Mouse (Mus musculus): ENCODE results near the gene Arcn1. TPM values are rescaled to one million over a fixed set of nuclear protein-coding genes. Genes with fewer than 3 reads are reported as not detected.

The Arcn1 gene
- total RNA-seq, 1 experiment from 2014 or later, result 148 TPM

- no peak for DNase-seq
Measured at GRCm38 (mm10) chr9:44745371-44745770, 22.3 kb downstream of the Arcn1 start.

- DNase-seq, result no peak
Measured at GRCm38 (mm10) chr9:44740663-44741192, 26.9 kb downstream of the Arcn1 start.

DNA sequence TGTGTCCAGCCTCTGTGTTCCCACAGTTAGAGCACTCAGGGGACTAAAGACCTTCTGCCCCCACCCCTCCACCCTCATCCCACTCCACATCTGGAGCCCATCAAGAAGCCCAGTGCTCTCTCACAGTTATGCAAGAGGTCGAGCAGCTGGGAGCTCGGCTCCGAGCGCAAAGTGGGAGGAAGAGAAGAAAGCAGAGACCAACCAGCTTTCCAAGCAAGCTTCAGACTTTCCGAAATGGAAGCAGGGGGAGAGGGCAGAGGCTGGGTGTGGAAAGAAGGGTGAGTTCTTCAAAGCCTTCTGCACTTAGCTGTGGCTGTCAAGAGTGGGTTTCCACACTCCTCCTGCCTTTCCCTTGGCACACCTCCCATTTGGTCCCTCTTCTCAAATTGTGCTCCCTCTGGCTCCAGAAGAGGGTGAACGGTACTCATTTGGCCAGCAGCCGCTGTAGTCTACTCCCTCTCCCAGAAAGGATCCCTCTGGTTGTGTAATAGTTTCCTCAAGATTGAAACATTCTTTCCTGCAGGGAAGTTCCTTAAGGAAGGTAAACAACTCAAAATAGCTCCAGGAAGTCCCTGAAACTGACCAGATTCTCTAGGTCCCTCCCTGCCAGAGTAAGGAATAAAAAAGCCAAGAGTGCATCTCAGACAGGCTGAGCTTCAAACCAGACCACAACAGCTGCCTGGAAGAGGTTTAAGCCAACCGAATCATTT lies 30.2 kb downstream of the Arcn1 start:
- no peak for DNase-seq

- DNase-seq, result no peak
Measured at GRCm38 (mm10) chr9:44736301-44736700, 31.3 kb downstream of the Arcn1 start.

DNA sequence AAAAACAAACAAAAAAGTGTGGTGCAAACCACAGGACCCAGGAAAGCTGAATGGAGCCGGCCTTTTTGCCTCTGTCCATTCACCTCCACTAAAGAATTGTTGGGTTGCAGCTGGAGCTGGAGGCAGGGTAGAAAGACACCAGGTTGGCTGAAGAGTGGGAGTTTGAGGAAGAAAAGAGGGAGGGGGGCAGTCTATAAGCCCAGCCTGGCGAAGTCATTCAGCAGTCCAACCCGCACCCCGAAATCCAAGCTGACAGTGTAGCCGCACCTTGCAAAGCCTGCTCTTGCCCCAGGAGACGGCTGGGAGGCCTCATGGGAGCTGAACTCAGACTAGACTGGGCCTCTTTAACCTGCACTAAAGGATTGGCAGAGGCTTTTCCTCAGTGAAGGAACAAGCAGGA lies 31.8 kb downstream of the Arcn1 start:
- no peak for DNase-seq

- DNase-seq, result peak; percentile 81
Measured at GRCm38 (mm10) chr9:44734524-44735494, 32.8 kb downstream of the Arcn1 start, which contains the start of gene Phldb1. Gene Phldb1, minus strand, starts transcription at chr9:44735198.

- DNase-seq, result peak; percentile 77
Measured at GRCm38 (mm10) chr9:44733671-44734523, 33.7 kb downstream of the Arcn1 start.

DNA sequence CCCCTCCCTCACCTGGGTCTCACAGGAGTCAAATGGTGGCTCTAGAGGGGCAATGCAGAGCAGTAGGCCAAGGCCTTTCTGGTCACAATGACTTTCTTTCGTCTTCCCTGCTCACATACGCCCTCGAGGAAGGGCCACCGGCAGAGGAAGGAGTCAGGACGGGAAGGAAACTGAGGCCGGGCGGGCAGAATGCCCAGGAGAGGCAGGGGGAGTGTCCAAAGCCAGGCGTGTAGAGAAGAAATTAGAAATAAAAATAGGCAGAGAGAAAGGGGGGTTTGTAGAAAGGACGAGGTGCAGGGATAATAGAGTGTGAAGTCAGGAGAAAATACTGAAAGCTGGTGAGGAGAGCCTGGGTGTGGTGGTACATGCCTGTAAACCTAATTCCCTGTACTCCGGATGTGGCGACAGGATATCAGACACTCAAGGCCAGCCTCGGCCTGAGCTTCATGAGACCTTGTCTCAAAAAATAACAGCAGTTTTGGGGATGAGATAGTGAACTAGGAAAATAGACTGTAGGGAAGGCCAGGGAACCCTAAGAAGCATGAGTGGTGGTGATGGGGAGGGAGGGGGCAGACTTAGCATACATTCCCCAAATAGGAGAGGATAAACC lies 34.6 kb downstream of the Arcn1 start:
- no peak for DNase-seq

GRCm38 (mm10) chr9:44732130-44732549 lies 35.5 kb downstream of the Arcn1 start:
- no peak for DNase-seq

DNA sequence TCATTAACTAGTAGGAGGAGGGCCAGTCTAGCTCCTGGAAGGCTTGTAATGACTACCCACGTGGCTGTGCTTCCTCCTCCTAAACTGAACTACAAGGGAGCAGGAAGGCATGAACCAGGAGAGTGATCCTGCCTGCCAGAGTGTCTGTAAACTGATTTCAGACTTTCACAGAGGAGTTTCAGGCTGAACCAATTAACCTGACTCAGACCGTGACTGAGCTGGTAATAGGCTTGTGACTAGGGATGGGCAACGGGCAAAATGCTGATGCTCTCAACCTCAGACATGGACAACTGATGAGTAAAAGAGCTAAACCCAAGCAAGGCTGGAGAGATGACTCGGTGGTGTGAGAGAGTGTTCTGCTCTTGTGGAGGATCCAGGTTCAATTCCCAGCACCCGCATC lies 40.2 kb downstream of the Arcn1 start:
- DNase-seq, result no peak

GRCm38 (mm10) chr9:44726431-44727146 lies 41.1 kb downstream of the Arcn1 start:
- DNase-seq, result no peak

DNA sequence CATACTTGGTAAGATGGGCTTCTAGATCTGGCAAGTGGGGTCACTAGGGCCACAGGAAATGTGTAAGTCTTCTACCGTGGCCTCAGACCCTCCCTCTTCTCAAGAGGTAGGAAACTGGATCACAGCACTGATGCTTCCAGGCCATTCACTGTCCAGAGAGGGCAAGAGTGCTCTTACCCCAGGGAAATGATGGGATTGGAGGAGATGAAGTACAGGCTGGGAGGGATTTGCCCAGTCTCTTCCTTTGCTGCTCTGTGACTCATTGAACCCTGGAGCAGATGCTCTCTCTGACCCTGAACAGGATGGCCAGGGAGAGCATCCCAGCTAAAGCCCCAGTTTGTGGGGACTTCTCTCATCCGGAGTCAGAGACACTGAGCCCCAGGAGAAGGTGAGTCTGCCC lies 43.0 kb downstream of the Arcn1 start:
- no peak for DNase-seq

DNA sequence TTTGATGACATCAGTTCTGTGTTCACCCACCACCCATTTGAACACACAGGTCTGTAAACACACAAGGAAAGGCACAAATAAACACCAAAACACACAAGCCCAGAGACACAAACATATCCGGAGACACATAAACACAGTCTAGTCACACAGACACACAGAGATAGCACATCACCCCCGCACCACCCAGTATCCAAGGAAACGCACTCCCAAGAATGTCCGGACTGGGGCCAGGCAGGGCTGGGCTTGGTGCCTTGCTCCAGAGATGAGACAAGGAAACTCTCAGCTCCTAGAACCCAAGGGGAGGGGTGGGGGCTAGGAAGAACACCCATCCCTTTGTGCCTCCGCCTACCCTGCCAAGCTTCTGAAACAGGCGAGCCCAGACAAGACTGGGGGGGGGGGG lies 43.4 kb downstream of the Arcn1 start:
- no peak for DNase-seq

DNA sequence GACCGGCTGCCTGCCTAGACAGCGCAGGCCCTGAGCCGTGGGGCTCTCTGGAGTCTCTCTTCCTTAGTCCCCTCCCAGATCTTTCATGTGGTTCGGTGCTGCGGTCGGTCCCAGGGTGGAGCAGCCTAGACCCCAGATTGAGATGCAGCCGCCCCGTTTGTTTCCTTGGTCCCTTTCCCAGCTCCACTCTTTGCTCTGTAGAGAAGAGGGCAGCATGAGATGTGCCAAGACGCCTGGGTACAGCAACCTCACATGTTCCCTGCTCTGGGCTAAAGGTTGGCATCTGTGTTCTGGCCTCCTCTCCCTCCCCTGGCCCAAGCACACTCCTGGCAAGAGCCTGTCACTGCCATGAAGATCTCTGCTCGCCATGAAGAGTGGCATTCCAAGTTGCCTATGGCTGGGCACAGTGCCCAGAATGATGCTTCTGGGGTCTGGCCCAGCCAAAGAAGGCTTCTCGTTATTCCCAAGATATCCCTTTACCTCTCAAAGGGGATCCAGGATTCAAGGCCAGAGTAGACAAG lies 44.1 kb downstream of the Arcn1 start:
- no peak for DNase-seq

DNA sequence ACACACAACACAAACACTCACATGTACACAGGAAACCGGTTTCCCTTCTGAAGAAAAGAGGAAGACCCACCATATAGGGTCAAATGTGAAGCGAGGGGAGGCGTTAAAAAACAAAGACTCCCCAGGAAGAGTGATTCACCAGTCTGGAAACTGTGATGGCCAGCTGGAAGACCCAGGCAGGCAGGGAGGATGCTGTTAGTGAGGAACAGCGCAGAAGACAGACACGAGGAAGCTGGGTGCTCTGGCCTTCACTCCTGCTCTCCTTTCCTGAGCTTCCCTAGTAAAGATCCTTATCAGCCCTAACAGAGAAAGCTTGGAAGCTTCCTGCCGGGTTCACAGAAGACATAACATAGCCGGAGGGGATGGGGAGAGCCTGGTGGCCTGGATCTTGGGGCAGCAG lies 44.6 kb downstream of the Arcn1 start:
- no peak for DNase-seq

DNA sequence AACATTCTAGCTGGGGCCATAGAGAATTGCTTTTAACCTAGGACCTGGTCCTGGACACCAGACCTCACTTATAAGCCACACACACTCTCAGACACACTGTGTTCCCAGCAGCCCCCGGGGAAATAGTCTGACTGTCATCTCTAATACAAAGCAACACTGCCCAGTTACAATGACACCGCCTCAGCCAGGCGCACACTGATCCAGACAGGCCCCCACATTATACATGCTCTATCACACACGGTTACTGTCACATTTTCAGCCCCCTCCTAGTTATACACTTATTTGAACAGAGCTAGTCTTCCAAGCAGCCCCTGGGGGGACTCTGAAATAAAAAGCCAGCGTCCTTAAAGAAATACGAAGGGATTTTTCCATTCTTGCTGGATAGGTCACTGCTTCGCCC lies 45.1 kb downstream of the Arcn1 start:
- DNase-seq, result no peak

GRCm38 (mm10) chr9:44721877-44722186 lies 45.8 kb downstream of the Arcn1 start:
- no peak for DNase-seq

- peak; percentile 89 for DNase-seq
Measured at GRCm38 (mm10) chr9:44721154-44721876, 46.3 kb downstream of the Arcn1 start.

DNA sequence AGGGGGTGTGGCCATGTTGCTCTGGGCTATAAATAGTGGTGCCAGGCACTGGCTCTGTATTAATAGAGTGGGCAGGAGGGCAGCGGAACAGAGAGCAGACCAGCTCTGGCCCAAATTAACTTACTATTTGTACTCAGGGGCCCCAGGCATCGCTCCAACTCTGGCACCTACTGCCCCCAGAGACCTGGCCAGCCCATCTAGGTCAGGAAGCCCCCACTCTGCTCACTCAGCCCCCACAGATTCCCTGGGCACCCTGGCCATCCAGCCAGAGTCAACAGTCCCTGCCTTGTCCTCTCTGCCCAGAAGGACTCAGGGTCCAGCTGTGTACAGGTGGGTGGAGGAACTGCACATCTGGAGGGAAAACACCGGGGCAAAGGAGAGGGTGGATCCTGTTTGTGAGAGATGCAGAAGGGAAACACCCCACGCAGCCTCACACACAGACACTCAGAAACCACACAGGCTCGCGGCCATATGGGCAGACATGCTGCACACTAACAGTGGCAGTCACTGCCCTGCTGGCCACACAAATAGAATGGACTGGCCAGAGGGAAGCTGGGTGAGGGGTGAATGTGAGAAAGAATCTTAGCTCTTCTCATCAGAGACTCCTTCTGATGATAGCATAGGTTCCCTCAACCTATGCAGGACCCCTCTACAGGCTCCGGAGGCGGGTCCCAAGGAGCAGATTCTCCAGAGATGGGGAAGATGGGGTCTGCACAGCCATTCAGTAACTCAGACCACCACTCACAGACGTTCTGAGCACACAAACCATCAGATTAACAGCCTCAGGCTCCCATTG lies 47.1 kb downstream of the Arcn1 start:
- DNase-seq, result no peak
